Mouse (Mus musculus) cerebellum, postnatal 36 days (tissue): Measurements from ENCODE around the gene Acot3.

ENCODE experiments used
- DNase-seq, 2 experiments: peaks; one replicate each; pipeline ENCODE4 v3.0.0; 2021 to 2022; ENCODE audit warnings: mixed read lengths in 2 of 2

Acot3 gene

GRCm38 (mm10) chr12:84101493-84101845, 49.5 kb downstream of the Acot3 start:
- no peak for DNase-seq

GRCm38 (mm10) chr12:84107012-84107411, 55.1 kb downstream of the Acot3 start:
- DNase-seq, result no peak

- DNase-seq, result no peak
Observed at GRCm38 (mm10) chr12:84107692-84108091, 55.7 kb downstream of the Acot3 start.

GRCm38 (mm10) chr12:84109924-84110323, 58.0 kb downstream of the Acot3 start:
- no peak for DNase-seq
